16 mouse cellular contexts compared by ENCODE assay signal in genomic region chr9:33868666-33869065, GRCm38 (mm10).
"Had no signal": no experiment of that assay in that cellular context is flagged by ENCODE, and none has a peak within 500 bp of the region (broad histone marks: within the 10 kb centered on the region; RNA-seq: fewer than 3 reads in every experiment).

No protein-coding gene starts in this region.

- H3K27me3 ChIP-seq: megakaryocyte, embryonic 14.5 days; midbrain, embryonic 13.5 days; midbrain, embryonic 15.5 days; neural tube, embryonic 12.5 days; stomach, embryonic 15.5 days had no signal

- H3K4me1 ChIP-seq: lung, embryonic 15.5 days; megakaryocyte, embryonic 14.5 days; midbrain, embryonic 13.5 days; midbrain, embryonic 15.5 days; neural tube, embryonic 12.5 days; stomach, embryonic 15.5 days had no signal

- H3K4me2 ChIP-seq: lung, embryonic 15.5 days; midbrain, embryonic 11.5 days; midbrain, embryonic 13.5 days; midbrain, embryonic 15.5 days; neural tube, embryonic 12.5 days; stomach, embryonic 15.5 days had no signal

- H3K4me3 ChIP-seq: lung, embryonic 15.5 days; midbrain, embryonic 13.5 days; midbrain, embryonic 15.5 days; neural tube, embryonic 12.5 days; stomach, embryonic 15.5 days had no signal

- H3K27ac ChIP-seq: lung, embryonic 15.5 days; midbrain, embryonic 13.5 days; midbrain, embryonic 15.5 days; neural tube, embryonic 12.5 days; stomach, embryonic 15.5 days; stomach, postnatal 0 days had no signal

- ATAC-seq: liver, postnatal 0 days; lung, postnatal 0 days; midbrain, embryonic 13.5 days; midbrain, embryonic 15.5 days had no signal

- H3K9ac ChIP-seq: liver, postnatal 0 days; lung, embryonic 15.5 days; midbrain, embryonic 13.5 days; midbrain, embryonic 15.5 days; neural tube, embryonic 12.5 days; stomach, embryonic 15.5 days had no signal

- H3K9me3 ChIP-seq: lung, embryonic 15.5 days; megakaryocyte, embryonic 14.5 days; midbrain, embryonic 13.5 days; midbrain, embryonic 15.5 days; neural tube, embryonic 12.5 days; stomach, embryonic 15.5 days had no signal

- H3K36me3 ChIP-seq: lung, embryonic 15.5 days; midbrain, embryonic 13.5 days; midbrain, embryonic 15.5 days; neural tube, embryonic 12.5 days; stomach, embryonic 15.5 days had no signal

- DNase-seq: liver, postnatal 0 days; lung, adult 2 months; lung, postnatal 4 days; right cerebral cortex, postnatal 14 days; thymus, adult 2 months; thymus, postnatal 25 days; thymus, postnatal 4 days had no signal
